Mouse (Mus musculus) ovary, postnatal 36 days (tissue): ENCODE results near the gene Slc6a12.

Experiments
- DNase-seq: peaks from one replicate; pipeline ENCODE4 v3.0.0; 2022; ENCODE audit warnings: low spot score, mixed read lengths

Slc6a12 gene

GRCm38 (mm10) chr6:121412558-121413297, 69.9 kb downstream of the Slc6a12 start:
- no peak for DNase-seq
